Mouse (Mus musculus) neural tube, embryonic 11.5 days (tissue): ENCODE results near the gene Ddx46. TPM values are rescaled to one million over a fixed set of nuclear protein-coding genes. Genes with fewer than 3 reads are reported as not detected.
"Not testable (repeated sequence)": the region's sequence is repeated elsewhere in the genome, so short reads cannot be mapped to it uniquely, and the experiment has no call there.

ENCODE experiments used
- ATAC-seq: fragments of 200-750 bp; cut with Nextera tagmentation; 2 replicates; pipeline ENCODE4 v1.8.0; 2017; ENCODE audit warnings: moderate number of reproducible peaks, mild to moderate bottlenecking, moderate TSS enrichment, moderate library complexity; ENCODE audit not compliant: insufficient read depth, low FRiP score, low TSS enrichment
- DNase-seq: peaks from one replicate; pipeline ENCODE4 v3.0.0-alpha.2; 2015; ENCODE audit warnings: low spot score
- H3K27ac ChIP-seq: fragments of 300-500 bp; sonication (generic); 2 replicates; pipeline ENCODE4 v1.5.1; 2014; ENCODE audit warnings: low read depth, mild to moderate bottlenecking, low read length
- H3K27me3 ChIP-seq: fragments of 300-500 bp; sonication (generic); 2 replicates; pipeline ENCODE4 v1.6.1; 2014; ENCODE audit warnings: mild to moderate bottlenecking, low read length, mixed read lengths; ENCODE audit not compliant: control insufficient read depth, insufficient read depth
- H3K36me3 ChIP-seq: fragments of 300-500 bp; sonication (generic); 2 replicates; pipeline ENCODE4 v1.6.1; 2014; ENCODE audit warnings: mild to moderate bottlenecking, low read length, moderate library complexity, mixed read lengths; ENCODE audit not compliant: control insufficient read depth, insufficient read depth
- H3K4me1 ChIP-seq: fragments of 300-500 bp; sonication (generic); 2 replicates; pipeline ENCODE4 v1.6.1; 2014; ENCODE audit warnings: low read length, mixed read lengths; ENCODE audit not compliant: control insufficient read depth, insufficient read depth
- H3K4me2 ChIP-seq: fragments of 300-500 bp; sonication (generic); 2 replicates; pipeline ENCODE4 v1.6.1; 2014; ENCODE audit warnings: low read depth, mild to moderate bottlenecking, moderate library complexity
- H3K4me3 ChIP-seq: fragments of 300-500 bp; sonication (generic); 2 replicates; pipeline ENCODE4 v1.5.1; 2014; ENCODE audit warnings: low read depth, low read length
- H3K9ac ChIP-seq: fragments of 300-500 bp; sonication (generic); 2 replicates; pipeline ENCODE4 v1.6.1; 2014; ENCODE audit warnings: mild to moderate bottlenecking, low read length
- H3K9me3 ChIP-seq: fragments of 300-500 bp; sonication (generic); 2 replicates; pipeline ENCODE4 v1.6.1; 2016; ENCODE audit warnings: low read length; ENCODE audit not compliant: control insufficient read depth
- WGBS: fragments of 180-500 bp; shearing (Covaris S2); extraction: QIAGEN DNeasy Blood & Tissue Kit; methylation state at CpG from one replicate; pipeline ENCODE4 v1.1.7; 2014; 5-methylcytosine and 5-hydroxymethylcytosine counted together
- polyA plus RNA-seq: library from polyadenylated mRNA; unstranded; fragments of >200 nt; fragmentation: Nextera tagmentation; extraction: Ambion mirVana; gene quantifications from 2 replicates; pipeline ENCODE4 v1.2.1, GENCODE M21; 2014

Gene Ddx46
- polyA plus RNA-seq, 1 experiment from 2014 or later = 53.4 TPM

DNA sequence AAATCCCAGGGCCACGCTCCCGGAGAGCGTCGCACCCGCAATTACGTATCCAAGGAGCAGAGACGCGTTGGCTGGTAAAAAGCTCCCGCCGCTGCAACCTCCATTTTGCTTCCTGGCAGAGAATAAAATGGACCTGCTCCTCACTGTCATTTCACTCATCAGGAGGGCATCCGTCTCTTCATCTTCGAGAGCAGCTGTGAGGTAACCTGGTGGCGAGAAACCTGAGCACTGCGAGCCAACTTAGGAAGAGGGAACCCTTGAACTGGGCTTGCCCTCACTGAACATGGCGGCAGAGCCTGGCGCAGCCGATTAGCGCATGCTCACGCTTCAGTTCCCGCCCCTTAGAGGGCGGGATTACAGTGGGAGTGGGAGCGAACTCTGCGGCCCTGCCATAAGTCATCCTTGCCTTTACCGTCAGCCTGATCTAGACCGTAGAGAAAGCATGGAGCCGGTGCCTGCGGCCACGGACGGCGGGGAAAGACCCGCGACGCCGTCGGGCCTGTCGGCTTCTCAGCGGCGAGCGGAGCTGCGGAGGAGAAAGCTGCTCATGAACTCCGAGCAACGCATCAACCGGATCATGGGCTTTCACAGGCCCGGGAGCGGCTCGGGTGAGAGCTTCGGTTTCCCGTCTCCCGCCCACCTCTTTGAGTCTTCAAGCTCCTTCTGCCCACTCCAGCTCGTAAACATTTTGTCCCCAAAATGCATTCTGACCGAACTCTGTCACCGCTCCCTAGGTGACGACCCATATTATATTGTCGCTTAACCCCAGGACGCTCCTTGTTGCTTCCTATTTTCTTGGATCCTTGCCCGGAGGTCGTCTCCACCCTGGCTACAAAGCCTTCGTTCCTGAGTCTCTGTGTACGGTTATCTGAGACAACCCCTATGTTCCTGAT, 11.9 kb upstream of the Ddx46 start, which contains the start of gene Caml:
Caml (plus strand) TSS at position 357 of the 893 bp plus-strand sequence.
- peaks cover 5% of the 10 kb centered on the region for H3K4me1 ChIP-seq
- H3K27me3 ChIP-seq = no peaks in the 10 kb centered on the region
- ATAC-seq = peak; percentile 98
- no peaks in the 10 kb centered on the region for H3K9me3 ChIP-seq
- under 1% methylated on average over 49 of the region's 59 CpGs for whole genome bisulfite sequencing
- H3K4me2 ChIP-seq = peak within 1 kb of the TSS; percentile 71
- peak within 1 kb of the TSS; percentile 70 for H3K4me3 ChIP-seq
- no peaks in the 10 kb centered on the region for H3K36me3 ChIP-seq
- peak; percentile 95 for DNase-seq
- peak within 1 kb of the TSS; percentile 78 for H3K27ac ChIP-seq
- peak within 1 kb of the TSS; percentile 89 for H3K9ac ChIP-seq

DNA sequence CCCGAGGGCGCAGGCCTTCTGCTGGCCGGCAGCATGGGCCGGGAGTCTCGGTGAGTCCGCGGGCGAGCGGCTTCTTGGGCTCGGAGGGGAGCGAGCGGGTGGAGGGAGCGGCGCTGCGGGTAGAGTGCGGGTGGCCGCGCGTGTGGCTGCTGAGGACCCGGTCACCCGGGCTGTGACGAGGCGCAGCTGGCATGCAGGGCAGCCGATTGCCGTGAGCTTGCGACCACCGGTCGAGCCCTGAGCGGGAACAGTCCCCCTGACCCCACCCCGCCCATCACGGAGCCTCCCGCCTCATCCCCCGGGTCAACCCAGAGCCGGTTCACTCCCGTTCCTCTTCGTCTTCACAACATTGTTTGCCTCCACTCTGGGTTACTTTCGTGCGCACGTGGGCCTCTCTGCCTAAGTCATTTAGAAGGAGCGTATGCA, 332 bp downstream of the Ddx46 start:
- DNase-seq = no peak
- under 1% methylated on average over 36 of the region's 40 CpGs for WGBS
- H3K4me1 ChIP-seq = peaks cover 4% of the 10 kb centered on the region; the same call in 1 of the 2 replicates
- H3K27ac ChIP-seq = no peak overlapping the region
- H3K9ac ChIP-seq = peak overlapping the region; percentile 91
- H3K4me3 ChIP-seq = peak overlapping the region; percentile 90
- ATAC-seq = 0 out of 2 replicates have a peak, but pooled peaks have one; percentile 13
- peaks cover 2% of the 10 kb centered on the region; the same call in 1 of the 2 replicates for H3K36me3 ChIP-seq
- peak overlapping the region; percentile 81 for H3K4me2 ChIP-seq
- no peaks in the 10 kb centered on the region for H3K9me3 ChIP-seq
- no peaks in the 10 kb centered on the region for H3K27me3 ChIP-seq

DNA sequence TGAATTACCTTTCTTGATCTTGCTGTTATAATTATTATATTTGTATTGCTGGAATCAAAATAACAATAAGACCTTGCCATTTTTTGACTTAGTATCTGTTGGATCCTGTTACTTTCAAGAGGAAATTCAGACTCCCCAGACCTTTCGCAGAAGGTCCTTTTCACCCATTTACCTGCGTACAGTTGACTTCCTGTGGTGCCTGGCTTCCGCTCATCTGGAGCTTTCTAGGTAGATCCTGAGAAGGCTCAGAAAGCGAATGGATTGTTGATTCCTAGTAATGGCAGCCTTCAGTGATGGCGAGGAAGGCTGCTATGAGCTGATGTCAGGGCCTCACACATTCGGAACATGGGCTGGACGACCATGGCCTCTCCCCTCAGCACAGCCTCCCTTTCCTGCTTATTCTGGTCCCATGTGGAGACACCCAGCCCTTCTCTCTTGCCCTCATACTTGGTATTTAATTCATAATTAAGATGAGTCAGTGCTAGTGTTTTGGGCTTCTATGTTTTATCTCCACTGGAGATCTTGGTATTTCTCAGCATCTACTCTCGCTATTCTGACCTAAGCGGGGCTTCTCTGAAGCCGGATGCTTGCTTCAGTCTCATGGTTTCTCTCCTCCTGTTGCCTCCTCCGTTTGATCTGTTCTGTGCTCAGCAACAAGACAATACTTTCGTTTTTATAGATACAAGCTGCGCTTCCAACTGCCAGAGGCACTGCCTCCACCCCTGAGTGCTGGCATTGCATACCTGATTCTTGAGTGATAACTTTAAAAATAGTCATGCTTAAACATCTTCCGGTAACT, 1.6 kb downstream of the Ddx46 start:
- H3K9me3 ChIP-seq = no peaks in the 10 kb centered on the region
- no peak overlapping the region for H3K9ac ChIP-seq
- 89% methylated on average over 14 of the region's 14 CpGs for WGBS
- H3K4me1 ChIP-seq = peaks cover 4% of the 10 kb centered on the region; the same call in 1 of the 2 replicates
- peaks cover 2% of the 10 kb centered on the region; the same call in 1 of the 2 replicates for H3K36me3 ChIP-seq
- H3K4me2 ChIP-seq = peak overlapping the region; percentile 81; the same call in 1 of the 2 replicates
- DNase-seq (no peak), ATAC-seq (no peak)
- no peaks in the 10 kb centered on the region for H3K27me3 ChIP-seq
- H3K27ac ChIP-seq = no peak overlapping the region
- H3K4me3 ChIP-seq = no peak overlapping the region

DNA sequence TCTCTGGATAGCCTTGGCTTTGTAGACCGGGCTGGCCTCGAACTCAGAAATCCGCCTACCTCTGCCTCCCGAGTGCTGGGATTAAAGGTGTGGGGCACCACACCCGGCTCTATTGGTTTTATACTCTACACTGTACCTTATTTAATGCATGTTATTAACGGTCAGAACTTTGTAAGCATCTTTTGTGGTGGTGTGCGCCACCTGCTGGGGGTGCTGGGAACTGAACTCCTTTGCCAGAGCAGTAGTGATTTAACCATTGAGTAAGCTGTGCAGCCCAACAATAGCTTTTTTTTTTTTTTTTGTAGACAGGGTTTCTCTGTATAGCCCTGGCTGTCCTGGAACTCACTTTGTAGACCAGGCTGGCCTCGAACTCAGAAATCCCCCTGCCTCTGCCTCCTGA, 5.7 kb downstream of the Ddx46 start:
- H3K9me3 ChIP-seq, H3K9ac ChIP-seq, H3K4me2 ChIP-seq, H3K27ac ChIP-seq, H3K27me3 ChIP-seq, H3K36me3 ChIP-seq, H3K4me3 ChIP-seq, ATAC-seq, H3K4me1 ChIP-seq: not testable (repeated sequence)
- peak; percentile 82 for DNase-seq
- 67% methylated on average over 8 of the region's 8 CpGs for WGBS

DNA sequence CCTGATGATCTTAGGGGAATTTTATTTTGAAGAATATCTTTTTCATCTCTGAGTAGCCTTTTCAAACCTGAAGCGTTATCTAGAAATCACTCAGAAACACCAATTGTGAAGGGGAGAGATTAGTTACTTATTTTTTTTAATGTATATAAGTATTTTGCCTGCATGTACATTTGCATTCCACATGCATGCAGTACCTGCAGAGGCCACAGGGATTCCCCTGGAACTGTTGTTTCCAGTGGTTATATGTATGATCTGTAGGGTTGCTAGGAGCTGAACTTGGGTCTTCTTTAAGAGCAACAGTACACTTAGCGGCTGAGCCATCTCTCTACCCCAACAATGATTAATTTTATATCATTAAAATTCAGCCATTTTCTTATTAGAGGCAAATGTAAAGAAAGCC, 9.7 kb downstream of the Ddx46 start:
- Histone ChIP-seq H3K4me3 (no peak overlapping the region), H3K36me3 (peaks cover 16% of the 10 kb centered on the region), H3K4me1 (no peaks in the 10 kb centered on the region)

DNA sequence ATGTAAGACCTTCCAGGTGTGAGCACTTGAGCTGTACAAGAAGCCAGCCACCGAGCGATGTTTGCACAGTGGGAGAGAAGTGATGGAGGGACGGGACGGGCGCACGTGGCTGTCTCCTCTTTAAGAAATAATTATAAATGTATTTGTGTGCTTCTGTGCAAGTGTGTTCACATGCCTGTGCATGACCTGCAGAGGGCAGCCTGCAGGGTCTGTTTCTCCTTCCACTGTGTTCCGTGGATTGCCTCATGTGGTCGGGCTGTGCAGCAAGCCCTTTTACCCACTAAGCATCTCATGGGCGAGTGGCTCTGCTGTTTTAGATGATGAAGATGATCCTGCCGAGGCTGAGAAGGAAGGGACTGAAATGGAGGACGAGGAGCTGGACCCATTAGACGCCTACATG, 15.3 kb downstream of the Ddx46 start:
- 92% methylated on average over 12 of the region's 12 CpGs for WGBS

More for the DNA sequence above, 9.7 kb downstream of the Ddx46 start:
- no peaks in the 10 kb centered on the region for H3K9me3 ChIP-seq
- DNase-seq (peak; percentile 43), ATAC-seq (no peak)
- H3K4me2 ChIP-seq = no peak overlapping the region
- H3K27ac ChIP-seq = no peak overlapping the region
- 95% methylated on average over 2 of the region's 2 CpGs for WGBS
- no peaks in the 10 kb centered on the region for H3K27me3 ChIP-seq
- H3K9ac ChIP-seq = no peak overlapping the region

DNA sequence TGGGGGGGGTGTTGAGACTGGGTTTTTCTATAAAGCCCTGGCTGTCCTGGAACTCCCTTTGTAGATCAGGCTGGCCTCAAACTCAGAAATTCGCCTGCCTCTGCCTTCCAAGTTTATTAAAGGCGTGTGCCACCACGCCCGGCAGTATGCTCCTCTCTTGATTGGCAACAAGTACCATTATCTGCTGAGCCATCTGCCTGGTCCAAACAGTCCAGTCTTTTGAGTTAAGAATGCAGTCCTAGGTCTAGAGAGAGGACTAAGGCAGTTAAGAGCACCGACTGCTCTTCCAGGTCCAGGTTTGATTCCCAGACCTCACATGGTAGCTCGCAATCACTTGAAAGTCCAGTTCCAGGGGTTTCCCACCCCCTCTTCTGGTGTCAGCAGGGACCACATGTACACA, 16.2 kb downstream of the Ddx46 start:
- Histone ChIP-seq H3K9ac (no peak overlapping the region), H3K27me3 (no peaks in the 10 kb centered on the region), H3K36me3 (peaks cover 34% of the 10 kb centered on the region), H3K9me3 (no peaks in the 10 kb centered on the region), H3K4me3 (no peak overlapping the region), H3K4me2 (no peak overlapping the region), H3K4me1 (no peaks in the 10 kb centered on the region), H3K27ac (no peak overlapping the region)
- DNase-seq (no peak), ATAC-seq (no peak)
- WGBS = 94% methylated on average over 6 of the region's 6 CpGs

More for the DNA sequence above, 15.3 kb downstream of the Ddx46 start:
- H3K4me2 ChIP-seq = no peak overlapping the region
- H3K9ac ChIP-seq = no peak overlapping the region
- no peaks in the 10 kb centered on the region for H3K9me3 ChIP-seq
- peaks cover 37% of the 10 kb centered on the region for H3K36me3 ChIP-seq
- no peaks in the 10 kb centered on the region for H3K27me3 ChIP-seq
- no peak overlapping the region for H3K27ac ChIP-seq
- DNase-seq (peak; percentile 20), ATAC-seq (no peak)
- no peaks in the 10 kb centered on the region for H3K4me1 ChIP-seq
- H3K4me3 ChIP-seq = no peak overlapping the region

DNA sequence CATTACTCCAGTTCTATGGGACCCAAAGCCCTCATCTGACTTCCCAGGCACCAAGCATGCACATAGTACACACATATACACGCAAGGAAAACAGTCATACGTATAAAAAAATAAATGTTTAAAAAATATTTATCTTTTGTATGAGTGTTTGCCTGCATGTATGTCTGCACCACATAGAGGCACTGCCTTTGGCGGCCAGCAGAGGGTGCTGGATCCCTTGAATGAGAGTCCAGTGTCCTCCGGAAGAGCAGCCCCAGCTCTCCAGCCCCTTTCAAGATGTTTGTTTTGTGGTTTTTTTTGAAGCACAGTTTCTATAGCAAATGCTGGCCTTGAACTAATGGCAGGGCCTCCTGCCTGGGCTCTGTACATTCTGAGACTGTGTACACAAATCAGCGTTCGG, 33.7 kb downstream of the Ddx46 start:
- Histone ChIP-seq H3K27me3 (no peaks in the 10 kb centered on the region), H3K4me3 (no peak overlapping the region), H3K9ac (no peak overlapping the region), H3K9me3 (no peaks in the 10 kb centered on the region), H3K4me2 (no peak overlapping the region), H3K4me1 (no peaks in the 10 kb centered on the region), H3K27ac (no peak overlapping the region), H3K36me3 (peaks cover 40% of the 10 kb centered on the region)
- DNase-seq (peak; percentile 40), ATAC-seq (no peak)
- WGBS = 83% methylated on average over 6 of the region's 6 CpGs
